Mouse (Mus musculus): ENCODE measurements around the gene Arl8a.
A peak's percentile ranks its signal among the peaks of the same experiment; 100 is the strongest.

Gene Arl8a

GRCm38 (mm10) chr1:135199014-135199819, 52.6 kb downstream of the Arl8a start:
- peak in 1 of 2 experiments; percentile 21 for DNase-seq (ENCODE audit: low spot score in 2 of 2)

- no peak for DNase-seq (ENCODE audit: low spot score in 2 of 2)
Observed at GRCm38 (mm10) chr1:135200400-135200799, 53.8 kb downstream of the Arl8a start.

GRCm38 (mm10) chr1:135204196-135205126, 57.8 kb downstream of the Arl8a start:
- peak; percentile 55 to 71 for DNase-seq (ENCODE audit: low spot score in 2 of 2)

GRCm38 (mm10) chr1:135205257-135205656, 58.6 kb downstream of the Arl8a start:
- no peak for DNase-seq (ENCODE audit: low spot score in 2 of 2)

Measured in spleen, postnatal 4 days (tissue).